Mouse (Mus musculus) heart, embryonic 12.5 days (tissue): Measurements from ENCODE around the gene Nfatc4. TPM values are rescaled to one million over a fixed set of nuclear protein-coding genes. Genes with fewer than 3 reads are reported as not detected.

ENCODE experiments used
- ATAC-seq: fragments of 200-750 bp; cut with Nextera tagmentation; 2 replicates; pipeline ENCODE4 v1.8.0; 2017; ENCODE audit warnings: moderate TSS enrichment, moderate library complexity; ENCODE audit not compliant: insufficient number of reproducible peaks, low FRiP score
- H3K27ac ChIP-seq: fragments of 300-500 bp; sonication (generic); 2 replicates; pipeline ENCODE4 v1.5.1; 2016; ENCODE audit warnings: mild to moderate bottlenecking, moderate library complexity; ENCODE audit not compliant: poor library complexity, severe bottlenecking
- H3K27me3 ChIP-seq: fragments of 300-500 bp; sonication (generic); replicated peaks from 2 replicates; pipeline ENCODE4 v1.6.1; 2016; ENCODE audit warnings: mild to moderate bottlenecking, moderate library complexity
- H3K36me3 ChIP-seq: fragments of 300-500 bp; sonication (generic); 2 replicates; pipeline ENCODE4 v1.6.1; 2016; ENCODE audit warnings: mild to moderate bottlenecking, moderate library complexity
- H3K4me1 ChIP-seq: fragments of 300-500 bp; sonication (generic); replicated peaks from 2 replicates; pipeline ENCODE4 v1.6.1; 2016; ENCODE audit warnings: mild to moderate bottlenecking
- H3K4me2 ChIP-seq: fragments of 300-500 bp; sonication (generic); 2 replicates; pipeline ENCODE4 v1.6.1; 2016; ENCODE audit warnings: mild to moderate bottlenecking, moderate library complexity
- H3K4me3 ChIP-seq: fragments of 300-500 bp; sonication (generic); 2 replicates; pipeline ENCODE4 v1.5.1; 2016; ENCODE audit warnings: mild to moderate bottlenecking
- H3K9ac ChIP-seq: fragments of 300-500 bp; sonication (generic); 2 replicates; pipeline ENCODE4 v1.6.1; 2016; ENCODE audit warnings: mild to moderate bottlenecking, moderate library complexity
- H3K9me3 ChIP-seq: fragments of 300-500 bp; sonication (generic); replicated peaks from 2 replicates; pipeline ENCODE4 v1.6.1; 2016; ENCODE audit warnings: mild to moderate bottlenecking, moderate library complexity
- WGBS: fragments of 180-500 bp; shearing (Covaris S2); methylation state at CpG from one replicate; pipeline ENCODE4 v1.1.7; 2016; 5-methylcytosine and 5-hydroxymethylcytosine counted together
- polyA plus RNA-seq: library from polyadenylated mRNA; unstranded; fragments of >200 nt; fragmentation: Nextera tagmentation; extraction: Ambion mirVana; gene quantifications from 2 replicates; pipeline ENCODE4 v1.2.1, GENCODE M21; 2016

The Nfatc4 gene
- polyA plus RNA-seq, 1 experiment from 2014 or later, result 18.6 TPM

GRCm38 (mm10) chr14:55855101-55855561, 32.2 kb downstream of the Nfatc4 start:
- peak overlapping the region; percentile 64 for H3K4me3 ChIP-seq
- peak overlapping the region; percentile 98 for H3K27ac ChIP-seq
- no peaks in the 10 kb centered on the region for H3K9me3 ChIP-seq
- peak overlapping the region; percentile 83 for H3K9ac ChIP-seq
- WGBS, result under 1% methylated on average over 4 of the region's 4 CpGs
- peaks cover 17% of the 10 kb centered on the region; the same call in 1 of the 2 replicates for H3K36me3 ChIP-seq
- H3K27me3 ChIP-seq, result no peaks in the 10 kb centered on the region
- H3K4me2 ChIP-seq, result peak overlapping the region; percentile 83
- peaks cover 65% of the 10 kb centered on the region for H3K4me1 ChIP-seq
- ATAC-seq, result peak; percentile 19; the same call in 1 of the 2 replicates

DNA sequence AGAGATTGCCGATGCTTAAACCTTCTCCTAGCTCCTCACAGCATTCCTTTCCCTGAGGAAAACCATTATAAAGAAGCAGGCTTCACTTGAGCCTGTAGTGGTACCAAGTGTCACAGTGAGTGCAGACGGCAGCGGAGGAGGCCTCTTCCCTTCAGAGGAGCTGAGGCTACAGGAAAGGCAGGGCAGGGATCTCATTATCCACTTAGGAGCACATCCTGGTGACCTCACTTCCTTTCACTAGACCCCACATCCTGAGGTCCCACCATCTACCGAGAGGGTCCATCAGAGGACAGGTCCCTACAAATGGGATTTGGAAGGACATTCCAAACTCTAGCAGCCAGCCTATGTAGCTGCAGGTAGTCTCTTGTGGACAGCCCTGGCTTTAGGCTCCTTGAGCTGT, 34.6 kb downstream of the Nfatc4 start:
- Histone ChIP-seq H3K9ac (0 out of 2 replicates have a peak overlapping the region, but pooled peaks have one; percentile 39), H3K4me1 (peaks cover 72% of the 10 kb centered on the region), H3K9me3 (no peaks in the 10 kb centered on the region), H3K36me3 (peaks cover 17% of the 10 kb centered on the region; the same call in 1 of the 2 replicates), H3K27ac (peak overlapping the region; percentile 37; the same call in 1 of the 2 replicates), H3K27me3 (no peaks in the 10 kb centered on the region), H3K4me3 (peak overlapping the region; percentile 17), H3K4me2 (peak overlapping the region; percentile 83)
- 38% methylated on average over 4 of the region's 4 CpGs for WGBS
- ATAC-seq, result no peak

- no peak overlapping the region for H3K4me3 ChIP-seq
- H3K36me3 ChIP-seq, result peaks cover 57% of the 10 kb centered on the region
- peaks cover 58% of the 10 kb centered on the region for H3K4me1 ChIP-seq
- H3K4me2 ChIP-seq, result no peak overlapping the region
- H3K9me3 ChIP-seq, result no peaks in the 10 kb centered on the region
- no peak overlapping the region for H3K9ac ChIP-seq
- H3K27me3 ChIP-seq, result no peaks in the 10 kb centered on the region
- WGBS, result 63% methylated on average over 6 of the region's 6 CpGs
- ATAC-seq, result no peak
- no peak overlapping the region for H3K27ac ChIP-seq
These were observed 39.2 kb downstream of the Nfatc4 start for GRCm38 (mm10) chr14:55862186-55862585.

- no peaks in the 10 kb centered on the region for H3K27me3 ChIP-seq
- H3K36me3 ChIP-seq, result peaks cover 59% of the 10 kb centered on the region
- WGBS, result 88% methylated on average over 10 of the region's 10 CpGs
- no peak overlapping the region for H3K4me2 ChIP-seq
- no peaks in the 10 kb centered on the region for H3K9me3 ChIP-seq
- H3K4me3 ChIP-seq, result no peak overlapping the region
- no peak overlapping the region for H3K27ac ChIP-seq
- ATAC-seq, result no peak
- peaks cover 50% of the 10 kb centered on the region for H3K4me1 ChIP-seq
- H3K9ac ChIP-seq, result no peak overlapping the region
These were observed 40.0 kb downstream of the Nfatc4 start for GRCm38 (mm10) chr14:55862970-55863369.

DNA sequence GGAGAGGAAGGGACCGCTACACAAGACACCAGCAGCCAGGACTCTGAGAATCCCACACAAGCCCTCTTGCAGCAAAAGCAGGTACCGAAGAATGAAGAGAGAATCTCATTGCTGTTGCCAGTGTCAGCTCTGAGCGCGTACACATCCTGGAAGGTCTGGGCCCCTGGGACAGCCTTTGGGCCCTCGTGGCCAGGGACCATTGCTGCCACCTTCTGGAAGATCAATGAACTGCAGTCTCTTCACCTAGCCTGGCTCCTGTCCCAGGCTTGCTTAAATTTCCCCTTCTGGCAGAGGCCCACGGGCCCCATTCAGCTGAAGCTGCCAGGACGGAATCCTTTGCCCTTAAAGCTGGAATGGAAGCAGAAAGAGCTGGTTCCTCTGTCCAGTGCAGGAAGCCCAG, 40.8 kb downstream of the Nfatc4 start:
- ATAC-seq, result peak; percentile 47
- no peak overlapping the region for H3K4me2 ChIP-seq
- H3K4me3 ChIP-seq, result no peak overlapping the region

GRCm38 (mm10) chr14:55866962-55867361, 44.0 kb downstream of the Nfatc4 start:
- no peaks in the 10 kb centered on the region for H3K9me3 ChIP-seq
- H3K4me3 ChIP-seq, result no peak overlapping the region
- H3K36me3 ChIP-seq, result peaks cover 89% of the 10 kb centered on the region
- H3K9ac ChIP-seq, result no peak overlapping the region
- WGBS, result 41% methylated on average over 4 of the region's 4 CpGs
- H3K4me1 ChIP-seq, result peaks cover 28% of the 10 kb centered on the region
- no peak overlapping the region for H3K4me2 ChIP-seq
- no peak for ATAC-seq
- no peak overlapping the region for H3K27ac ChIP-seq
- H3K27me3 ChIP-seq, result no peaks in the 10 kb centered on the region

More for the DNA sequence above, 40.8 kb downstream of the Nfatc4 start:
- H3K4me1 ChIP-seq, result peaks cover 51% of the 10 kb centered on the region
- WGBS, result 28% methylated on average over 7 of the region's 7 CpGs
- H3K9me3 ChIP-seq, result no peaks in the 10 kb centered on the region
- no peak overlapping the region for H3K27ac ChIP-seq
- no peak overlapping the region for H3K9ac ChIP-seq
- H3K27me3 ChIP-seq, result no peaks in the 10 kb centered on the region
- H3K36me3 ChIP-seq, result peaks cover 65% of the 10 kb centered on the region

DNA sequence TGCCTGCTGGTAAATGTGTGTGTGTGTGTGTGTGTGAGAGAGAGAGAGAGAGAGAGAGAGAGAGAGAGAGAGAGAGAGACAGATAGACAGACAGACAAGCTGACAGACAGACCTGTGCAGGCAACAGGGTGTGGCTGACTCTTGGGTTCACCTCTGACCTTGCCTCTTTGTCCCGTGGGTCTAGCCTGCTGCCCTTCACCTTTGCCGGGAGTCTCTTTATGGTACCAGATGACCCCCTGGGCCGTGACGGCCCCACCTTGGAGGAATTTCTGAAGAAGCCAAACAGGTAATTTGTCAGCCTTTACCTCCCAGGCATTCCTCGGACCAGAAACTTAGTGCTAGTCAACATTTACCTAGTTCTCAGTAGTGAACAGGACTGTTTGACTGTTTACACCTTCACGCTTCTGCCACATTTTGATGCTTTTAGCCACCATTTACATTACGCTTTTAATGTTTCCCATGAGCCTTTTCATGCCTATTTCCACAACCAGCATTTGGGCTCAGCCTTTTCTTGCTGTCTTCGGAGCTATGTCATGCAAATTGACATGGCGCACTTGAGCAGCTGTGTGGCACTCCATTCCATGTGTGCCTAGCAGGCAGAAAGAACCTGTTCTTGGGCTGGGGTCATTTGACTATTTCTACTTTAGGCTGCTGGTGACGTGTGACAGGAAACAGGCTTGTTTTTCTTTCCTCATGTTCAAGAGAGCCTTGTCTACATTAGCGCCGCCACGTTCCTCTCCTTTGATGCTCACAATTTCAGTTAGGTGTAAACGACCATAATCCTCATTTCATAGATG, 45.5 kb downstream of the Nfatc4 start:
- no peak overlapping the region for H3K9ac ChIP-seq
- WGBS, result 74% methylated on average over 14 of the region's 14 CpGs
- no peak overlapping the region for H3K4me3 ChIP-seq
- no peaks in the 10 kb centered on the region for H3K9me3 ChIP-seq
- no peak for ATAC-seq
- H3K4me2 ChIP-seq, result no peak overlapping the region
- peaks cover 23% of the 10 kb centered on the region for H3K4me1 ChIP-seq
- H3K36me3 ChIP-seq, result peaks cover 94% of the 10 kb centered on the region
- H3K27me3 ChIP-seq, result no peaks in the 10 kb centered on the region
- H3K27ac ChIP-seq, result no peak overlapping the region

- H3K4me1 ChIP-seq, result peaks cover 26% of the 10 kb centered on the region
- H3K9me3 ChIP-seq, result no peaks in the 10 kb centered on the region
- no peak overlapping the region for H3K4me2 ChIP-seq
- H3K27me3 ChIP-seq, result no peaks in the 10 kb centered on the region
- no peak overlapping the region for H3K9ac ChIP-seq
- peaks cover 84% of the 10 kb centered on the region for H3K36me3 ChIP-seq
- 93% methylated on average over 6 of the region's 6 CpGs for WGBS
- no peak overlapping the region for H3K27ac ChIP-seq
- H3K4me3 ChIP-seq, result no peak overlapping the region
- no peak for ATAC-seq
These were observed 46.6 kb downstream of the Nfatc4 start for GRCm38 (mm10) chr14:55869538-55869937.

DNA sequence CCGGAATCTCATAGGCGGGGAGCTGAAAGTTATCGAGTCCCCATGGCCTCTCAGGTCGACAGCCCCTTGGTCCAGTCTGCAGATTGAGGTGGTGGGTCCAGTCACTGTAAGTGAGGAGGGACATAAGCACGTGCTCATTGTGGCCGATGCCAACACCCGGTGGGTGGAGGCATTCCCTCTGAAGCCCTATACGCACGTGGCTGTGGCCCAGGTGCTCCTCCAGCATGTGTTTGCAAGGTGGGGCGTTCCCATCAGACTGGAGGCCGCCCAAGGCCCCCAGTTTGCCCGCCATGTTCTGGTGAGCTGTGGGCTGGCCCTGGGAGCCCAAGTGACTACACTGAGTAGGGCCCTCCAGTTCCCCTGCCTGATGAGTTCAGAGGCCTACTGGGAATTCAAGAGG, 49.1 kb downstream of the Nfatc4 start:
- H3K4me2 ChIP-seq, result no peak overlapping the region
- peaks cover 59% of the 10 kb centered on the region for H3K36me3 ChIP-seq
- H3K27ac ChIP-seq, result no peak overlapping the region
- 90% methylated on average over 12 of the region's 12 CpGs for WGBS
- 0 out of 2 replicates have a peak overlapping the region, but pooled peaks have one; percentile 2 for H3K9ac ChIP-seq
- peaks cover 26% of the 10 kb centered on the region for H3K4me1 ChIP-seq
- no peak for ATAC-seq
- H3K9me3 ChIP-seq, result no peaks in the 10 kb centered on the region
- H3K4me3 ChIP-seq, result no peak overlapping the region
- no peaks in the 10 kb centered on the region for H3K27me3 ChIP-seq

- H3K9me3 ChIP-seq, result no peaks in the 10 kb centered on the region
- WGBS, result 85% methylated on average over 17 of the region's 17 CpGs
- H3K27me3 ChIP-seq, result no peaks in the 10 kb centered on the region
- no peak for ATAC-seq
- no peak overlapping the region for H3K27ac ChIP-seq
- no peak overlapping the region for H3K4me3 ChIP-seq
- peaks cover 29% of the 10 kb centered on the region for H3K4me1 ChIP-seq
- H3K4me2 ChIP-seq, result no peak overlapping the region
- H3K9ac ChIP-seq, result peak overlapping the region; percentile 2; the same call in 1 of the 2 replicates
- peaks cover 57% of the 10 kb centered on the region for H3K36me3 ChIP-seq
These were observed 49.6 kb downstream of the Nfatc4 start for GRCm38 (mm10) chr14:55872551-55872950.

- Histone ChIP-seq H3K36me3 (peaks cover 50% of the 10 kb centered on the region), H3K27ac (0 out of 2 replicates have a peak overlapping the region, but pooled peaks have one; percentile 40), H3K9me3 (no peaks in the 10 kb centered on the region), H3K4me3 (no peak overlapping the region), H3K9ac (peak overlapping the region; percentile 46; the same call in 1 of the 2 replicates), H3K4me2 (peak overlapping the region; percentile 57), H3K27me3 (no peaks in the 10 kb centered on the region), H3K4me1 (peaks cover 31% of the 10 kb centered on the region)
- WGBS, result 74% methylated on average over 8 of the region's 8 CpGs
- ATAC-seq, result no peak
These were observed 50.3 kb downstream of the Nfatc4 start for GRCm38 (mm10) chr14:55873242-55873713.
